Mouse (Mus musculus) activated CD4-positive, CD25-positive, alpha-beta regulatory T cell (primary cell): ENCODE measurements around the gene Tecrl. TPM values are rescaled to one million over a fixed set of nuclear protein-coding genes. Genes with fewer than 3 reads are reported as not detected.

Experiments used
- polyA plus RNA-seq, 2 experiments: library from polyadenylated mRNA; unstranded; fragments of 100-300 nt; shearing (Covaris generic); gene quantifications; one replicate each; pipeline ENCODE4 v1.2.1; 2017

Gene Tecrl
- under 1 TPM in 1 of 2 experiments, not detected in 1; 0.15 TPM for polyA plus RNA-seq

DNA sequence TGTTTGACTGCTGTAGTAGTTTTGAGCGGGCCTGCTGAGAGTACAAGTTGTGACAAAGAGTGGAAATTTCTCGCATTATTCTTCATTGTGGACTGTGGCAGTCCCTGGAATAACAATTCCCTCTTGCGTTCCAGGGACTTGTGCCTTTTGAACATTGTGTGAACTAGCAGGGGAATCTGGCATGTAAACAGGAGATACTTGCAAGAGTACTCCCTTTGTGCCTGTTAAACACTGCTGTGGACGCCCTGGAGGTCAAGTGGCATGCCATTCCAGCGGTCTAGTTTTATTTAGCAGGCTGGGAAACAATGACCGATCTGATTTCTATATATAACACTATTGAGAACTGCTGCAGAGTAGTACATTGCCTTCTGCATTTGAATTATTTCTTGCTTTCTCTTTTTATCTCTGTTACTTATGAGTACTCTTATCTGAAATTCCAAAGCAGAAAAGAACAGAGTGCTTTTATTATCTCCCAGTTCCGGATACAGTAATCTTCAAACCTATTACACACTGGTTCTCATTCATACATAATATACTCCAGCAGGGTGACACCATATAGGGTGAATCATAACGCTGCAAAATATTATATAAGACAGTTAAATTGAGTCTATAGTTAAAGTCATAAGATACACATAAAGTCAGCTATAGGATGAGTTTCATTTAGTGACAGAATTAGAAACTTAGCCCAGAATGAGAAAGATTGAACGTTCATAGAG, at the start of gene Tecrl:
Gene Tecrl, minus strand, starts transcription at position 350 of the 716 bp plus-strand sequence.

